Mouse (Mus musculus): ENCODE results near the gene Dctn3.
"Not testable (repeated sequence)": the region's sequence is repeated elsewhere in the genome, so short reads cannot be mapped to it uniquely, and the experiment has no call there.

The Dctn3 gene

GRCm38 (mm10) chr4:41738256-41738603, 15.3 kb upstream of the Dctn3 start:
- DNase-seq (ENCODE audit: low read depth, low spot score), result no peak

DNA sequence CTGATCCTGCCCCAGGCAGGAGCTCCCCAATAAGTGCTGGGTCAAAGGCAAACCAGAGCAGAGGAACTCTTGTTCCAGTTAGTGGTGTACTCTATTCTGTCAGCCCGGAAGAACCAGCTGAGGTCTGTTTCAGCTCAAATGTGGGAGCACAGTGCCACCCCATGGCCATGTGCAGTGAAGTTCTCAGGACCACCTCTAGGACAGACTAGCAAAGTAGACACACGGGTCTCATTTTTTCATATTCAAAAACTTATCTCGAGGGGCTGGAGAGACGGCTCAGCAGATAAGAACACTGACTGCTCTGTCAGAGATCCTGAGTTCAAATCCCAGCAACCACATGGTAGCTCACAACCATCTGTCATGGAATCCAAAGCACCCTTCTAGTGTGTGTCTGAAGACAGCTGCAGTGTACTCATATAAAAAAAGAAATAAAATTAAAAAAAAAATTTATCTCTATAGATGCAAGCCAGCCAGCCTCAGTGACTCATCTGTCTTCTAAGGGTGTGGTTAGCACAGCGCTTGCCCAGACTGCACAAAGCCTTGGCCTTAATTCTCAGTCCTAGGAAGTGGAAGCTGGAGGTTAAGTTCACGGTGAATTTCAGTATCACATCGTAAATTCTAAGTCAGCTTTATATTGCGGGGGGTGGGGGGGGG, 14.8 kb upstream of the Dctn3 start:
- no peak for DNase-seq (ENCODE audit: low read depth, low spot score)

- DNase-seq (ENCODE audit: low read depth, low spot score), result no peak
Measured at GRCm38 (mm10) chr4:41731052-41731765, 8.2 kb upstream of the Dctn3 start, which contains the start of gene Arid3c. TSS of gene Arid3c (minus strand) at chr4:41731142.

DNA sequence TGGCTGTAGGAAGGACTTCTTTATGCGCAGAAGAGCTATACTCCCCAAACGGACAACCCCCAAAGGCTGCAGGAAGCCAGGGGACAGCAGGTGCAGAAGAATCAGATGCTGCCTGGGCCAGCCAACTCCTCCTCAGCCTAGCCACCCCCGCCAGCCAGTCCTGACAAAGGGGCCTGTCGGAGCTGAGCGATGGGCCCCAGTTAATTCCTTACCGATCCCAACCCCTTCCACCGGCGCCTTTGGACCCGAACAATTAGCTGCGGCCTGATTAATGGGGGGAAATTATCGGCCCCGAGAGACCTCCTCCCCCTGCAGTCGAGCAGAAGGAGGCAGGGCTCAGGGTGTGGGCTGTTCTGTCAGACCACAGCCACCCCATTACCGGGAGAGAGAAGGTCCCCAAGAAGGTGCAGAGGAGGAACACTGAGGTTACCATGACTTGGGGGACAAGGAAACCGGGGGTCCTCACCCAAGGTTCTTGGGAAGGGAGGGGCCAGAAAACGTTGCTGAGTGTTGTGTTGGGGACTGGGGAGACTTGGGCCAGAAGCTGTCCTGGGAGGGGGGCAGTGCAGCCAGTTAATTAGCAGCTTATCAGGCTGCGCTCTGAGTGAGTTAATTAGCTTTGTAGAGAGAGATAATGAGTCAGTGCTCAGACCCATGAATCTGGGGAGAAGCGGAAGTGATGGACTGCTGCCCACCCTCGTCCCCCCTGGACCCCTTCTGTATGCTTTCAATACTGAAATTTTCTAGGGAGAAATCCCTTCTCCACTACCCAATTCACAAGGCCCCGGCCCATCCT, 4.1 kb upstream of the Dctn3 start:
- no peak for DNase-seq (ENCODE audit: low read depth, low spot score)

DNA sequence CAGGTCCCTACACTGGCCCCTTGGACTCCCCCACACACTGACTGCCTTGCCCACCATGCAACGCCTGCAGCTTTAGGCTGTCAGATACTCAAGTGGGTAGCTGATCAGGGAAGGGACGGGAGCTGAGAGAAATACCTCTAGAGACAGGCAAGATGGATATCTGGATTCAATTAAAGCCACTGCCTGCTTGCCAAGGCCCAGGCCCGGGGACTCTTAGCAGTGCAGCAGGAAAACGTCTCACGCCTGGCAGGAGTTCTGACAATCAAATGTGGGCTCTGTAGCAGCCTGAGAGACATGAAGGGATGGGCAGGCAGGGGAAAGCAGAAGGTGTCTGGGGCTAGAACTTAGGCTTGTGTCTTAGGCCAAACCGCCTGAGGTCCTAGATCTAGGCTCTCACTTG, 6.1 kb downstream of the Dctn3 start:
- DNase-seq (ENCODE audit: low read depth, low spot score), result no peak

DNA sequence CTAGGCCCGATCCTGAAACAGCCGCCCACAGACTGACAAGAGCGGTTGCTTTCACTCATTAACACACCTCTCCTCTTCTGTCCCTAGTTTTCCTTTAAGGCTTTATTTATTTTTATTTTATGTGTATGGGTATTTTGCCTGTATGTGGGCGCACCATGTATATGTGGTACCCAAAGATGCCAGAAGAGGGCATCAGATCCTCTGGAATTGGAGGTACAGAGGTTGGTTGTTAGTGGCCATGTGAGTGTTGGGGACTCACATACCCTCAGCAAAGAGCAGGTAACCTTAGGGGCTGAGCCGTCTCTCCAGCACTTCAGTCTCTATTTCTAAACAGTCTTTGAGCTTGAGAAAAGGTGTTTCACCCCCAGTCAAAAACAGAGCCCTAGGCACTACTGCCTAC, 7.4 kb downstream of the Dctn3 start:
- DNase-seq (ENCODE audit: low read depth, low spot score), result no peak

GRCm38 (mm10) chr4:41715082-41715481, 7.9 kb downstream of the Dctn3 start:
- DNase-seq (ENCODE audit: low read depth, low spot score), result no peak

DNA sequence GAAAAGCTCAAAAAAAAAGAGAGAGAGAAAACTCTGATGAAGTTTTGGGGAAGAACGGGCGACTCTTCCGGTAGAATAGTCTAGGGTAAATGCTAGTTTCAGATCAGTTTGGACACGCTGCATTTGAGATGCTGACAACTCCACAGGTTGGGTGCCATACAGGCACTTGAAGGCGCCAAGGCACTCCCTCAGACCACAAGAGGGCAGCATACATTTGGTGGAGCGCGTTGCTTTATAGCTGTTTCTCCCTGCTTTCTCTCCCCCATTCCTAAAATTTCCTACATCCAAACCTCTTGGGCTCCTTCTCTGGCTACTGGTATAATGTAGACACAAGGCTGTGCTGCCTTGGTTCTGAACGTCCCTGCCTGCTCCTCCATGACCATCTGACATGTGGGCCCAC, 8.7 kb downstream of the Dctn3 start:
- no peak for DNase-seq (ENCODE audit: low read depth, low spot score)

GRCm38 (mm10) chr4:41713197-41714067, 9.5 kb downstream of the Dctn3 start, which contains the start of gene Rpp25l:
TSS of gene Rpp25l (minus strand) at chr4:41713534.
- peak; percentile 65 for DNase-seq (ENCODE audit: low read depth, low spot score)

DNA sequence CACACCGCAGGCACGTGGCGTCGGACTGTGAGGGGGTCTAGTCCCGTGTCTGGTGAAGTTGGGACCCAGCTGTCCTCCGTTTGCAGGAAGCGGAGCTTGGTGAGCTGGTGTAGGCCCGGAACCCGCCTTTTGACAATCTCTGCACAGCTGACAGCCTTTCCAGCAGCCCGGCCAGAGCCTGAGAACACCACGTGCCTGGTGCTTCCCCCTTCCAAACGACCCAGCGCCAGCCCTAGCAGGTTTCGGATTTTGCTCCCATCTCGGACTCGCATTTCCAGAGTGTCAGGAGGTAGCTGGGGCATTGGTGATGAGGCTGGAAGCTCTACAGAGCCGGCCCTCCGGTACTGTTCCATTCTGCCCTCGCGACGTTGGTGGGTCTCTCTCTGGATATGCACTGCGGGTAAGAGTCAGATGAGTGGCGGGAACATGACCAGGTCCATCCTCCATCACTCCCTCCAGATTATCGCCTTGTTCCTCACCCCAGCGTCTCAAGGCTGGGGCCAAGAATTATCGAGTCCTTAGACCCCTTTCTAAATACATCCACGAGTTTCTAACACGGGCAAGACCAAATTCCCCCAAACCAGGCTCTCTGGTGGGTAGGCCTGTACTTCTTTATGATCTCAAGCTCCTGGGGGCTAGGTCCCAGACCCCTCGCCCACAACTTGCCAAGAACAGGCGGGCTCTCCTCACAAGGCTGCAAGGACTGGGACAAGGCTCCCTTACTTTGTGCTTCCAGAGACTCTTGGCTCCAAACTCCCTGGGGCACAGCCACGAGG, 10.4 kb downstream of the Dctn3 start:
- DNase-seq (ENCODE audit: low read depth, low spot score), result no peak

- no peak for DNase-seq (ENCODE audit: low read depth, low spot score)
Measured at GRCm38 (mm10) chr4:41711705-41712375, 11.1 kb downstream of the Dctn3 start.

- no peak for DNase-seq (ENCODE audit: low read depth, low spot score)
Measured at GRCm38 (mm10) chr4:41710229-41710628, 12.7 kb downstream of the Dctn3 start.

- no peak for DNase-seq (ENCODE audit: low read depth, low spot score)
Measured at GRCm38 (mm10) chr4:41708192-41708745, 14.7 kb downstream of the Dctn3 start.

DNA sequence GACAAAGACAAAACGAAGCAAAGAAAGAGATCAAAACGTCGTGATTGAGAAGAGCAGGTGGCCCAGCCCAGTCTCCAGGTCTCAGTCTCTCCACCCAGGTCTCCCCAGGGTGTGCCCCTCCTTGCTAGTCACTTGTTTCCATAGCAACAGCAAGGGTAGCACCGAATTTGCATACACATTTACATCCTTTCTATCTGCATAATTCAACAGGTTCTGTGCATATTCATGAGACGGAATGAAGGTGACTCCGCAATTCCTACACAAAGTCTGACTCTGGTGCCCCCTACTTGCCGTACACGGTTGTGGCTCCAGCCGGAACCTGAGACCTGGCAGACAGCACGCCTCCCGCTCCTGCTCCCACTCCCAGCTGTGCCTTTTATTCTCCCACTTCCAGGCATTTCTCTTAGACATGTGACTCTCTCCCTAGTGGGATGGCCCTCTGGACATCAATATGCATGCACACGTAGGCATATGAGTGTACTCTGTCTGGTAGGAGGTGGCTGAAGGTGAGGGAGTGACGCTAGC, 15.9 kb downstream of the Dctn3 start:
- no peak for DNase-seq (ENCODE audit: low read depth, low spot score)

- DNase-seq (ENCODE audit: low read depth, low spot score), result no peak
Measured at GRCm38 (mm10) chr4:41705922-41706754, 16.8 kb downstream of the Dctn3 start.

GRCm38 (mm10) chr4:41704651-41705050, 18.3 kb downstream of the Dctn3 start:
- no peak for DNase-seq (ENCODE audit: low read depth, low spot score)

DNA sequence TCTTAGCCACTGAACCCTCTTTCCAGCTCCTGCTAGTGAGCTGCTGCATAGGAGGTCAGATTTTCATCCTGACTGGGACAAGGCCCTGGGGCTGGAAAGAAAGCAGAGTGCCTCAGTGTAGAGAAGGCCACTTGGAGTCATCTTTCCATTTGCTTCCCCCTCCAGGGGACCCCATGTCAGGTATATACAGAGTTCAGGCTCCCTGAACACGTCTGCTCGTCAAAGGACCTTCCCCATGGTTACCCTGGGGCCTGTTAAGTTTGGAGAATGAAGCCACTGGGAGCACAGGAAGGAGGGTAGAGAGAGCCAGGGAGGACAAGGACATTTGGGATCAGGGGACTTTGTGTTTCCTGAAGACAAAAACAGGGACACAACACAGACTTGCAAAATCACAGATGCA, 20.7 kb downstream of the Dctn3 start:
- DNase-seq (ENCODE audit: low read depth, low spot score), result not testable (repeated sequence)

DNA sequence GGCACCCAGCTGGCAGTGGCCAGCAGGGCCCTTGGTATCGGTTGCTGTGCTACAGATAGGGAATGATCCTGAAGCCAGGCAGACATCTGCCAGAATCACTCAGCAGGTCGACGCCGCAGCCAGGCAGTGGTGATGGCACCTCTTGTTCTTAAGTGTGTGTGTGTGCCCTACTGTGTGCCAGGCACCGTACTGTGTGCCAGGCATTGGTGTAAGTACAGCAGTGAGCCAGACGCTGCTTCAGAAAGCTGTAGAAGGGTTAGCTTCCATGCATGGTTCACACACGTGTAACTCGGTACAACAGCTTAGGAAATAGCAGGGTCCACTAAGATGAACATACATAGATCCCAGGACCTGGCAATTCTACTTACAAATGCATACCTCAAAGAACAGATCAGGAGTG, 22.7 kb downstream of the Dctn3 start:
- DNase-seq (ENCODE audit: low read depth, low spot score), result not testable (repeated sequence)

DNA sequence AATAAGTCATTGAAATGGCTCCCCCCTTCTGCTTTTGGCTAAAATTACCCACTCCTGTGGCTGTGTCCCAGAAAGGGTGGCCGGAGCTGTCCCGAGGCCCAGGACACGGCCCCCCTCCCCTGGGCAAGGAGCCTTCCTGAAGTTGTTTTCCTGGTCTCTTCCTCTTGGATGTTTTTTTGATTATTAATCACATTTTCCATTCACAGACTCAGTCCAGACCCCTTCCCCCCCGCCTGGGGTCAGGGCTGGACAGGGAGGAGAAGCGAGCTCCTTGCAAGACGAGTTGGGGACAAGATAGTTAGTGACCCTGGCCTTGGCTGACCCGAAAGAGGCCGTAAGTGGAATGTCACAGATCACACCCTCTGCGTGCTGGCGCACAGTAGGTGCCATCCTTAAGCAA, 23.2 kb downstream of the Dctn3 start, which contains the start of gene Il11ra1:
Gene Il11ra1 (plus strand): TSS at position 207 of the 400 bp plus-strand sequence.
- DNase-seq (ENCODE audit: low read depth, low spot score), result not testable (repeated sequence)

All from retina, adult 2 months (tissue).